Mouse (Mus musculus) thymus, adult 18-20 months (tissue): ENCODE measurements around the gene Nptx1.

Experiments
- DNase-seq, 2 experiments: peaks; one replicate each; pipeline ENCODE4 v3.0.0; 2022; ENCODE audit warnings: mixed read lengths in 2 of 2

Nptx1 gene

GRCm38 (mm10) chr11:119550546-119551335 is 3.2 kb upstream of the Nptx1 start:
- no peak for DNase-seq

GRCm38 (mm10) chr11:119549371-119549811 is 1.8 kb upstream of the Nptx1 start:
- DNase-seq = no peak

- no peak for DNase-seq
Measured at GRCm38 (mm10) chr11:119548741-119549370, 1.3 kb upstream of the Nptx1 start.

GRCm38 (mm10) chr11:119547951-119548591 is 518 bp upstream of the Nptx1 start:
- no peak for DNase-seq

- DNase-seq = no peak
Measured at GRCm38 (mm10) chr11:119546496-119547182, 914 bp downstream of the Nptx1 start.

- DNase-seq = no peak
Measured at GRCm38 (mm10) chr11:119545741-119546495, 1.6 kb downstream of the Nptx1 start.

- no peak for DNase-seq
Measured at GRCm38 (mm10) chr11:119545281-119545680, 2.3 kb downstream of the Nptx1 start.

- DNase-seq = no peak
Measured at GRCm38 (mm10) chr11:119544518-119545105, 2.9 kb downstream of the Nptx1 start.

- no peak for DNase-seq
Measured at GRCm38 (mm10) chr11:119543816-119544517, 3.6 kb downstream of the Nptx1 start.

GRCm38 (mm10) chr11:119542886-119543285 is 4.7 kb downstream of the Nptx1 start:
- no peak for DNase-seq

- no peak for DNase-seq
Measured at GRCm38 (mm10) chr11:119542371-119542770, 5.2 kb downstream of the Nptx1 start.

GRCm38 (mm10) chr11:119541082-119541481 is 6.5 kb downstream of the Nptx1 start:
- no peak for DNase-seq

- no peak for DNase-seq
Measured at GRCm38 (mm10) chr11:119540560-119540959, 7.0 kb downstream of the Nptx1 start.

GRCm38 (mm10) chr11:119539944-119540343 is 7.6 kb downstream of the Nptx1 start:
- DNase-seq = no peak

- no peak for DNase-seq
Measured at GRCm38 (mm10) chr11:119533745-119534144, 13.8 kb downstream of the Nptx1 start.

GRCm38 (mm10) chr11:119532460-119532859 is 15.1 kb downstream of the Nptx1 start:
- no peak for DNase-seq

- no peak for DNase-seq
Measured at GRCm38 (mm10) chr11:119528930-119529329, 18.6 kb downstream of the Nptx1 start.

GRCm38 (mm10) chr11:119526068-119526966 is 21.2 kb downstream of the Nptx1 start:
- no peak for DNase-seq

GRCm38 (mm10) chr11:119524545-119524949 is 23.0 kb downstream of the Nptx1 start:
- peak; percentile 77 to 83 for DNase-seq

- DNase-seq = no peak
Measured at GRCm38 (mm10) chr11:119523392-119523791, 24.2 kb downstream of the Nptx1 start.
